Comparison of ENCODE assay signal across 9 mouse cellular contexts in the genomic region with DNA sequence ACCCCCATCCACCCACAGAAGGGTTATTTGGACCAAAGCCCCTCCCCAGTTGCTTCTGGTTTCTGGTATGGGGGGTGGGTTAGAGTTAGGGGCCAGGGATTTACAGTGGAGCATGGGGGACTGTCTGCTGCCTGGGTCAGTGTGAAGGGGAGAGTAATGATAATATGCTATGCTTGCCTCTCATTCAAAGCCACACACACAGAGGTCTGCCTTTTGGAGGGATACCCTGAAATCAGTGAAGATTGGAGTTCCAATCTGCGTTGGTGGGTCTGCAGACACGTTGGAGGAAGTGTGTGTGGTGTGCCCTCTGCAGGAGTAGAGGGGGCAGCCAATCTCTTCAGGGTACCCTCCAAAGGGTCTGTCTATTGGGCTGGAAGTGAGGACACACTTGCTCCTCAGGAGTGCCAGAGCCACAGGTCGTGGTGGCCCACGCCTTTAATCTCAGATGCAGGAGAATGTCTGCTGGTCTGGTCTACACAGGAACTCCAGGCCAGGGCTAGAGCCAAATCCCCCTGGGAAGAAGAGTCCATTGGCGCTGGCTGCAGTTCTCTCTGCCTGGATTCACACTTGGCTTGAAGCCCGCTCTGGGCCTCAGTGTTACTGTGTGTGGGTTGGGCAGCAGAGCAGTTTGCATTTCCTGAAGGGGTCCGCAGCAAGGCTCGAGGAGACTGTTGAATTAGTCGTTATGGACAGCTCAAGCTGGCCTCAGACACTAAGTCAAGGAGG. TPM values are rescaled to one million over a fixed set of nuclear protein-coding genes. Genes with fewer than 3 reads are reported as not detected.
DNase-seq lines count a peak whose midpoint lies in the region; ATAC-seq and TF ChIP-seq lines count a peak whose summit lies in the region.
"Had no signal": no experiment of that assay in that cellular context is flagged by ENCODE, and none has a peak within 500 bp of the region (broad histone marks: within the 10 kb centered on the region; RNA-seq: fewer than 3 reads in every experiment).

No protein-coding gene starts in this region.

- H3K36me3 ChIP-seq in hindbrain, embryonic 16.5 days (ENCODE audit: control insufficient read depth, insufficient read depth, low read length) = no peaks in the 10 kb centered on the region

- intact Hi-C loops in left cerebral cortex, adult 2 months (cut with DNase I) = no loop called here
- intact Hi-C loops in left cerebral cortex, postnatal 14 days (cut with DNase I) = loop anchor here (5.0 kb wide), 1 partner anchor 42 kb away; no protein-coding TSS in a partner anchor
- intact Hi-C loops in gastrocnemius, adult 2 months (cut with DNase I) = loop anchor here (5.0 kb wide), 1 partner anchor 217 kb away; no protein-coding TSS in a partner anchor

- no peaks in the 10 kb centered on the region for H3K27me3 ChIP-seq in hindbrain, embryonic 16.5 days (replicated peaks; ENCODE audit: control insufficient read depth, insufficient read depth, low read length)

- no peak for TF ChIP-seq CTCF in left cerebral cortex, adult 2 months (IDR thresholded peaks at IDR 0.05)
- TF ChIP-seq CTCF in cortical plate, adult 2 months (IDR thresholded peaks at IDR 0.05; ENCODE audit: extremely low read depth, insufficient read depth, low read length) = no peak
- TF ChIP-seq CTCF in gastrocnemius, adult 2 months (IDR thresholded peaks at IDR 0.05) = no peak

- peak overlapping the region; percentile 77 for H3K27ac ChIP-seq in left cerebral cortex, adult 2 months
- H3K27ac ChIP-seq in cortical plate, adult 2 months (ENCODE audit: insufficient read depth, low read length) = no peak overlapping the region
- peak overlapping the region; percentile 79 for H3K27ac ChIP-seq in hindbrain, embryonic 16.5 days (ENCODE audit: low read depth, low read length)
- no peak overlapping the region for H3K27ac ChIP-seq in gastrocnemius, adult 2 months

- no peak for ATAC-seq in hindbrain, embryonic 16.5 days

- H3K4me2 ChIP-seq in hindbrain, embryonic 16.5 days (ENCODE audit: low read length) = peak overlapping the region; percentile 83

- H3K4me1 ChIP-seq in cortical plate, adult 2 months (ENCODE audit: control insufficient read depth, insufficient read depth, low read length) = peaks cover 2% of the 10 kb centered on the region; the same call in 1 of the 2 replicates
- peaks cover 32% of the 10 kb centered on the region for H3K4me1 ChIP-seq in hindbrain, embryonic 16.5 days (ENCODE audit: control insufficient read depth, insufficient read depth, low read depth, low read length)

- 11% methylated on average over 8 of the region's 9 CpGs for whole genome bisulfite sequencing in hindbrain, embryonic 16.5 days

- peak overlapping the region; percentile 77 for H3K4me3 ChIP-seq in left cerebral cortex, adult 2 months
- H3K4me3 ChIP-seq in cortical plate, adult 2 months (ENCODE audit: insufficient read depth, low read length) = peak overlapping the region; percentile 93
- peak overlapping the region; percentile 75 for H3K4me3 ChIP-seq in hindbrain, embryonic 16.5 days (ENCODE audit: low read length)
- no peak overlapping the region for H3K4me3 ChIP-seq in gastrocnemius, adult 2 months

- H3K9me3 ChIP-seq in hindbrain, embryonic 16.5 days (ENCODE audit: control insufficient read depth, low read length) = no peaks in the 10 kb centered on the region

- no peak for TF ChIP-seq POLR2A in cortical plate, adult 2 months (IDR thresholded peaks at IDR 0.05; ENCODE audit: extremely low read depth, insufficient read depth, low read length)

- H3K9ac ChIP-seq in hindbrain, embryonic 16.5 days (ENCODE audit: low read depth, low read length) = peak overlapping the region; percentile 87

- peak; percentile 17 to 40 for DNase-seq in left cerebral cortex, adult 2 months (ENCODE audit: extremely low spot score in 1 of 2, low spot score in 2 of 2)
- no peak for DNase-seq in left cerebral cortex, postnatal 14 days (ENCODE audit: low spot score in 2 of 2)
- DNase-seq in neural tube, embryonic 10.5 days (ENCODE audit: extremely low spot score, low spot score) = peak; percentile 38
- no peak for DNase-seq in gastrocnemius, adult 2 months
- DNase-seq in kidney, postnatal 4 days = no peak
- DNase-seq in kidney, adult 11 months = no peak

RNA-seq across cellular contexts. Expression of a gene that starts 1.7 kb away (rescaled TPM):
- total RNA-seq in left cerebral cortex, adult 2 months (2021) = 100 to 1,000 TPM; 114 to 128 TPM
- total RNA-seq in left cerebral cortex, postnatal 14 days (2021) = 100 to 1,000 TPM in 1 of 2 experiments, 10 to 100 TPM in 1; 97.6 to 105 TPM
- 59.6 and 65.1 TPM in 2 replicates for polyA plus RNA-seq in cortical plate, adult 2 months (2012; rRNA removed)
- 166 and 173 TPM in 2 replicates for polyA plus RNA-seq in hindbrain, embryonic 16.5 days (2015; fragmentation: Nextera tagmentation; extraction: Ambion mirVana)
- 1 to 10 TPM in 1 of 2 experiments, under 1 TPM in 1; 0.86 to 2.6 TPM for total RNA-seq in gastrocnemius, adult 2 months (2021)

RNA-seq across cellular contexts. Expression of a gene that starts 16.3 kb away (rescaled TPM):
- 10 to 100 TPM; 15.1 to 18.2 TPM for total RNA-seq in left cerebral cortex, adult 2 months (2021)
- 1 to 10 TPM; 6.6 to 8.0 TPM for total RNA-seq in left cerebral cortex, postnatal 14 days (2021)
- polyA plus RNA-seq in cortical plate, adult 2 months (2012; rRNA removed) = 40.8 and 44.7 TPM in 2 replicates
- polyA plus RNA-seq in hindbrain, embryonic 16.5 days (2015; fragmentation: Nextera tagmentation; extraction: Ambion mirVana) = 2.8 and 2.9 TPM in 2 replicates
- total RNA-seq in gastrocnemius, adult 2 months (2021) = 1 to 10 TPM; 3.8 to 4.5 TPM

RNA-seq across cellular contexts. Expression of a gene that starts 23.7 kb away (rescaled TPM):
- total RNA-seq in left cerebral cortex, adult 2 months (2021) = 10 to 100 TPM; 26.4 to 27.8 TPM
- total RNA-seq in left cerebral cortex, postnatal 14 days (2021) = 10 to 100 TPM; 11.5 to 19.4 TPM
- polyA plus RNA-seq in cortical plate, adult 2 months (2012; rRNA removed) = 25.9 and 27.4 TPM in 2 replicates
- polyA plus RNA-seq in hindbrain, embryonic 16.5 days (2015; fragmentation: Nextera tagmentation; extraction: Ambion mirVana) = 85.4 and 91.2 TPM in 2 replicates
- 1 to 10 TPM; 4.7 to 6.0 TPM for total RNA-seq in gastrocnemius, adult 2 months (2021)

RNA-seq across cellular contexts. Expression of a gene that starts 57.2 kb away (rescaled TPM):
- under 1 TPM in 1 of 2 experiments, not detected in 1; 0.32 TPM for total RNA-seq in left cerebral cortex, adult 2 months (2021)
- not detected for total RNA-seq in left cerebral cortex, postnatal 14 days (2021)
- polyA plus RNA-seq in cortical plate, adult 2 months (2012; rRNA removed) = 0.10 and 0.47 TPM in 2 replicates
- polyA plus RNA-seq in hindbrain, embryonic 16.5 days (2015; fragmentation: Nextera tagmentation; extraction: Ambion mirVana) = 1.2 and 1.9 TPM in 2 replicates
- total RNA-seq in gastrocnemius, adult 2 months (2021) = under 1 TPM; 0.64 to 0.81 TPM
- total RNA-seq: left cerebral cortex, postnatal 10 days had no signal

Comparison
In these comparisons a context has a peak if more than half of its experiments do, and no peak if none do; other contexts are left out.
1. DNase-seq: peak in left cerebral cortex, adult 2 months (2 of 2) and neural tube, embryonic 10.5 days (single experiment); none in left cerebral cortex, postnatal 14 days (0 of 2), gastrocnemius, adult 2 months (single experiment), kidney, postnatal 4 days (0 of 2) and kidney, adult 11 months (single experiment).
2. H3K27ac ChIP-seq: peak in left cerebral cortex, adult 2 months (single experiment) and hindbrain, embryonic 16.5 days (single experiment); none in cortical plate, adult 2 months (single experiment) and gastrocnemius, adult 2 months (single experiment).
3. RNA of a gene that starts 1.7 kb away (total RNA-seq): 114 to 128 TPM in left cerebral cortex, adult 2 months and 97.6 to 105 TPM in left cerebral cortex, postnatal 14 days; 0.86 to 2.6 TPM in gastrocnemius, adult 2 months; every median in the first group is over 10 times any median in the second.